Mouse (Mus musculus) liver, embryonic 14 days (tissue): ENCODE measurements around the gene Sh3d21. TPM values are rescaled to one million over a fixed set of nuclear protein-coding genes. Genes with fewer than 3 reads are reported as not detected.

Experiments used
- polyA plus RNA-seq: library from polyadenylated mRNA; depleted of rRNA; stranded (reverse); fragments of >200 nt; gene quantifications from 2 replicates; pipeline ENCODE4 v1.2.3, GENCODE M21; 2012; rRNA removed

Gene Sh3d21
- polyA plus RNA-seq = 0.58 TPM in 2 replicates

DNA sequence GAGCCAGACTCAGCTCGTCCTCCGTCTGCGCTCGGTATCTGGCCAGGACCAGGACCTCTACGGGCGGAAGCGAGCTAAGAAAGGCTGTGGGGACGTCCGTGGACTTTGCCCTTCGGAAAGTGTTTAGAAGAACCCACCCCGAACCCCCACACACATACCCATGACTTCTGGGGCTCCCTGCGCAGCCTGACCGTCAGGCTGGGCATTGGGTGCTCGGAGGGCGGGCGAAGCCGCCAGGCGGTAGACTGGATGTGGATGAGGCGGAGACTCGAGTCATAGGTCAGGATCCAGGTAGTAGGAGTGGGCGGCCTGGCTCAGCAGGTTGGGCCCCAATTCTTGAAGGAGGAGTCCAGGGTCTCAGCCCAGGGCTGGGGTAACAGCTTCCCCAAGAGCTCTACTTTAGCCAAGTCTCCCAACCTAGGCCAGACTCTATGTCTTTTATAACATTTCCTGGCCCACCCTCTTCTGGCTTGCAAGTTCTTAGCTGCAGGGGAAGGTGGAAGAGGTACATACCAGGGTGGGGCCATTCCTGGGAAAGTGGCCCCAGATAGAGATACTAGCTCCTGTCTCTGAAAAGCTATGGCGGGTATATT, at the start of gene Sh3d21:
Gene Sh3d21, minus strand, starts transcription at position 425 of the 593 bp plus-strand sequence.

GRCm38 (mm10) chr4:126202303-126203181, 39.3 kb upstream of the Sh3d21 start, which contains the start of gene Thrap3:
Thrap3 (minus strand) TSS chr4:126202760.

GRCm38 (mm10) chr4:126147533-126148160, 15.6 kb downstream of the Sh3d21 start, which contains the start of gene Eva1b:
Eva1b (plus strand) TSS chr4:126147744.

DNA sequence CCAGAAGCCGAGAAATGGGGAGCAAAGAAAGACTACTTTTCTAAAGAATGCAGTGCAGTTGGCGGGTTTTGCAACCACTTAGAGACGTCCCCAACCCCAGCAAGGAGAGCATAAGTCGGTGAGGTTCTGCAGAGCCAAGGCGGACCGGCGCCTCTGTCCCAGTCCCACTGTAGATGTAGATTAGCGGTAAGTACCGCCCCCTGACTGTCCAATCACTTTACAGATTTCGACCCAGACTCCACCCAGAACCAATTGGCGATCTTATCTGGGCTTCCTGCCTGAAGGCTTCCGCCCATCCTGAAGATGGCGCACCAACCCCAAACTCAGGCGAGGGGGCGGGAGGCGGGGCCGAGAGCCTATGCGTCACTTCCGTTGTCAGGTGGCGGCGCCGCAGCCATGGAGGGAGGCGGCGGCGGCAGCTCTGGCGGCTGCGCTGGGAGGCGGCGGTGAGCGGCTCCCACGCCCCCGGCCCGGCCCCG, 59.7 kb downstream of the Sh3d21 start, which contains the start of gene Stk40:
Gene Stk40, plus strand, starts transcription at position 368 of the 479 bp plus-strand sequence.

Other genes with a start within 250 kb of the Sh3d21 start
- gene Csf3r, start 138.9 kb downstream of the Sh3d21 start, polyA plus RNA-seq = 2.4 and 3.6 TPM in 2 replicates
- 46.5 and 47.6 TPM in 2 replicates for gene Mrps15, start 116.6 kb downstream of the Sh3d21 start, polyA plus RNA-seq
- 0.35 and 0.38 TPM in 2 replicates for gene Oscp1, start 104.9 kb downstream of the Sh3d21 start, polyA plus RNA-seq
- gene Lsm10, start 66.9 kb downstream of the Sh3d21 start, polyA plus RNA-seq = 16.8 and 19.3 TPM in 2 replicates
- gene Stk40, start 59.5 kb downstream of the Sh3d21 start, polyA plus RNA-seq = 4.9 and 5.1 TPM in 2 replicates
- 10.4 and 11.8 TPM in 2 replicates for gene Eva1b, start 15.7 kb downstream of the Sh3d21 start, polyA plus RNA-seq
- 67.4 and 69.5 TPM in 2 replicates for gene Thrap3, start 39.3 kb upstream of the Sh3d21 start, polyA plus RNA-seq
- gene Map7d1, start 92.9 kb upstream of the Sh3d21 start, polyA plus RNA-seq = 10.1 and 11.0 TPM in 2 replicates
- 23.1 and 26.0 TPM in 2 replicates for gene Trappc3, start 98.8 kb upstream of the Sh3d21 start, polyA plus RNA-seq
- gene Col8a2, start 123.3 kb upstream of the Sh3d21 start, polyA plus RNA-seq = 0.21 and 0.51 TPM in 2 replicates
- gene Adprhl2, start 158.2 kb upstream of the Sh3d21 start, polyA plus RNA-seq = 14.3 and 15.6 TPM in 2 replicates
- 0.70 and 0.89 TPM in 2 replicates for gene Tekt2, start 162.2 kb upstream of the Sh3d21 start, polyA plus RNA-seq